Mouse (Mus musculus) stomach, embryonic 15.5 days (tissue): ENCODE results near the gene Nps. TPM values are rescaled to one million over a fixed set of nuclear protein-coding genes. Genes with fewer than 3 reads are reported as not detected.
"Not testable (repeated sequence)": the region's sequence is repeated elsewhere in the genome, so short reads cannot be mapped to it uniquely, and the experiment has no call there.

ENCODE experiments used
- ATAC-seq: fragments of 200-750 bp; cut with Nextera tagmentation; 2 replicates; pipeline ENCODE4 v1.8.0; 2017; ENCODE audit warnings: low read depth, moderate number of reproducible peaks, moderate TSS enrichment; ENCODE audit not compliant: insufficient read depth, low FRiP score
- H3K27ac ChIP-seq: fragments of 300-500 bp; sonication (generic); 2 replicates; pipeline ENCODE4 v1.5.1; 2015; ENCODE audit warnings: mild to moderate bottlenecking, inconsistent platforms
- H3K27me3 ChIP-seq: fragments of 300-500 bp; sonication (generic); replicated peaks from 2 replicates; pipeline ENCODE4 v1.6.1; 2015; ENCODE audit warnings: inconsistent platforms
- H3K36me3 ChIP-seq: fragments of 300-500 bp; sonication (generic); 2 replicates; pipeline ENCODE4 v1.6.1; 2015; ENCODE audit warnings: inconsistent platforms
- H3K4me1 ChIP-seq: fragments of 300-500 bp; sonication (generic); 2 replicates; pipeline ENCODE4 v1.6.1; 2015; ENCODE audit warnings: inconsistent platforms
- H3K4me2 ChIP-seq: fragments of 300-500 bp; sonication (generic); 2 replicates; pipeline ENCODE4 v1.6.1; 2015; ENCODE audit warnings: mild to moderate bottlenecking, inconsistent platforms
- H3K4me3 ChIP-seq: fragments of 300-500 bp; sonication (generic); replicated peaks from 2 replicates; pipeline ENCODE4 v1.5.1; 2015; ENCODE audit warnings: inconsistent platforms
- H3K9ac ChIP-seq: fragments of 300-500 bp; sonication (generic); 2 replicates; pipeline ENCODE4 v1.6.1; 2015; ENCODE audit warnings: inconsistent platforms
- H3K9me3 ChIP-seq: fragments of 300-500 bp; sonication (generic); 2 replicates; pipeline ENCODE4 v1.6.1; 2016; ENCODE audit warnings: inconsistent platforms
- WGBS: fragments of 180-500 bp; shearing (Covaris S2); methylation state at CpG from one replicate; pipeline ENCODE4 v1.1.7; 2015; 5-methylcytosine and 5-hydroxymethylcytosine counted together
- polyA plus RNA-seq: library from polyadenylated mRNA; unstranded; fragments of >200 nt; fragmentation: Nextera tagmentation; extraction: Ambion mirVana; gene quantifications from 2 replicates; pipeline ENCODE4 v1.2.1, GENCODE M21; 2015

Nps gene
- not detected in 2 replicates for polyA plus RNA-seq

- H3K9ac ChIP-seq, ATAC-seq, H3K4me1 ChIP-seq, H3K4me2 ChIP-seq, H3K27me3 ChIP-seq, H3K27ac ChIP-seq, H3K9me3 ChIP-seq, H3K4me3 ChIP-seq, H3K36me3 ChIP-seq: not testable (repeated sequence)
- WGBS = 85% methylated on average over 19 of the region's 19 CpGs
These were observed at the start of gene Nps for GRCm38 (mm10) chr7:135258053-135258753. TSS of gene Nps (plus strand) at chr7:135258703.

- Histone ChIP-seq H3K27ac (no peak overlapping the region), H3K36me3 (no peaks in the 10 kb centered on the region), H3K4me2 (no peak overlapping the region), H3K9me3 (no peaks in the 10 kb centered on the region), H3K27me3 (no peaks in the 10 kb centered on the region), H3K9ac (no peak overlapping the region), H3K4me3 (no peak overlapping the region), H3K4me1 (no peaks in the 10 kb centered on the region)
- 90% methylated on average over 6 of the region's 6 CpGs for WGBS
- ATAC-seq = no peak
These were observed 49.4 kb upstream of the Nps start for GRCm38 (mm10) chr7:135208947-135209567.

- Histone ChIP-seq H3K4me2 (no peak overlapping the region), H3K4me3 (no peak overlapping the region), H3K36me3 (no peaks in the 10 kb centered on the region), H3K4me1 (no peaks in the 10 kb centered on the region), H3K9ac (no peak overlapping the region), H3K27ac (no peak overlapping the region), H3K9me3 (no peaks in the 10 kb centered on the region), H3K27me3 (no peaks in the 10 kb centered on the region)
- no peak for ATAC-seq
These were observed 48.2 kb upstream of the Nps start for GRCm38 (mm10) chr7:135210296-135210695.

DNA sequence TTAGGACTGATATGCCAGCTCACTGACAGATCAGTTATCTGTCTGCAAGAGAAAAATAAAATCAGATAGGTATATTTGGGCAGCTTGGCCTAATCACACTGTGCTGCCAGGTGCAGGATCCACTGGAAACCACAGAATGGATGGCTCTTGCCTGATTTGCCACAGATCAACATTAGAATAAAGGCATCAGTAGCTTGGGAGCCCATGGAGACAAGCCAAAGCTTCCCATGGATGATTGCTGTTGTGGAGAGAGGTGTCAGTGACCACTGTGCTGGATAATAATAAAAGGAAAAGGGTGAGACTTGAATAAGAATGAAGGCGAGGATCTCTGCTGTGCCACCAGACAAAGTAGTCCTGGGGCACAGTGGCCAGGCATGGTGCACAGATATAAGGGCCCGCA lies 47.7 kb upstream of the Nps start:
- Histone ChIP-seq H3K9me3 (no peaks in the 10 kb centered on the region), H3K27me3 (no peaks in the 10 kb centered on the region), H3K27ac (no peak overlapping the region), H3K4me3 (no peak overlapping the region), H3K4me1 (no peaks in the 10 kb centered on the region), H3K9ac (no peak overlapping the region), H3K4me2 (no peak overlapping the region), H3K36me3 (no peaks in the 10 kb centered on the region)
- WGBS = 81% methylated on average over 2 of the region's 2 CpGs
- no peak for ATAC-seq

GRCm38 (mm10) chr7:135212505-135212904 lies 46.0 kb upstream of the Nps start:
- Histone ChIP-seq H3K4me1 (no peaks in the 10 kb centered on the region), H3K9ac (no peak overlapping the region), H3K27ac (no peak overlapping the region), H3K4me2 (no peak overlapping the region), H3K9me3 (no peaks in the 10 kb centered on the region), H3K36me3 (no peaks in the 10 kb centered on the region), H3K27me3 (no peaks in the 10 kb centered on the region), H3K4me3 (no peak overlapping the region)
- 33% methylated on average over 2 of the region's 2 CpGs for WGBS
- peak; percentile 22; the same call in 1 of the 2 replicates for ATAC-seq

- no peak for ATAC-seq
- 81% methylated on average over 2 of the region's 2 CpGs for WGBS
- no peak overlapping the region for H3K27ac ChIP-seq
- H3K9ac ChIP-seq = no peak overlapping the region
- H3K9me3 ChIP-seq = no peaks in the 10 kb centered on the region
- no peaks in the 10 kb centered on the region for H3K27me3 ChIP-seq
- no peak overlapping the region for H3K4me2 ChIP-seq
- H3K4me1 ChIP-seq = no peaks in the 10 kb centered on the region
- no peak overlapping the region for H3K4me3 ChIP-seq
- no peaks in the 10 kb centered on the region for H3K36me3 ChIP-seq
These were observed 37.0 kb upstream of the Nps start for GRCm38 (mm10) chr7:135221475-135221874.

DNA sequence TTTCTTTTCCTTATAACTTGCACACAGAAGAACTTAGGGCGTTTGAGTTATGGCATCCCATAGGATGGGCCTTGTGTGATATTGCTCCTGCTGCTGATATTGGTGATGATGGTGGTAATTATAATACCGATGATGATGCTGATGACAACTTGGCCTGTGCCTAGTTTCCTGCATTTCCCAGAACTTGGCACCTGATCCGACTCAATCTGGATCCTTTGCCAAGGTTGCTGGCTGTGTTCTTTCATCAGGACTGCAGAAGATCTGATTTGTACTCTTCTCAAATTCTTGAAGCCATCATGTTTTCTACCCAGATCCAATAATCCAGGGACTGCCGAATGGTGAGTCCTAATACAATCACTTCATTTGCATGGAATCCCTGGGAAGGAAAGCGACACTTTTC lies 32.5 kb upstream of the Nps start:
- Histone ChIP-seq H3K9me3 (no peaks in the 10 kb centered on the region), H3K27me3 (no peaks in the 10 kb centered on the region), H3K4me3 (no peak overlapping the region), H3K4me2 (no peak overlapping the region), H3K4me1 (no peaks in the 10 kb centered on the region), H3K9ac (no peak overlapping the region), H3K27ac (no peak overlapping the region), H3K36me3 (no peaks in the 10 kb centered on the region)
- 83% methylated on average over 5 of the region's 5 CpGs for WGBS
- no peak for ATAC-seq

DNA sequence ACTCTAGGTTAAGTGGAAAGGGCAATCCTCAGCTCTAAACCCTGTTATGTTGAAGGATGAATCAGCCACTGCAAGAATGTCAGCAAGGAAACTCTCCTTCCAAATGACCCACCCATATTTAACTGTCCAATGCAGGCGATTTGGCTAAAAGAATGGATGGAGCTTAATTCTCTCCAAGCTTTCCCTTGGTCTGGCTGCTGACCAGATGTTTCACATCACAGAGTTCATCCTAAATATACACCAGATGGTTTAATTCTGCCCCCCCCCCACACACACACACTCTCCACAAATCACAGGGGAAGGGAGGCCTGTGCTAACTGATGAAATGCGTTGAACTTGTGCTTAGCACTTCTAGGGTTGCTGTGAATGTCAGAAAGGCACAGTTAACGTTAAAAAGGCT lies 21.4 kb upstream of the Nps start:
- H3K9ac ChIP-seq = no peak overlapping the region
- no peaks in the 10 kb centered on the region for H3K36me3 ChIP-seq
- H3K4me3 ChIP-seq = no peak overlapping the region
- no peaks in the 10 kb centered on the region for H3K27me3 ChIP-seq
- 32% methylated on average over 3 of the region's 3 CpGs for WGBS
- H3K27ac ChIP-seq = no peak overlapping the region
- peak; percentile 66; the same call in 1 of the 2 replicates for ATAC-seq
- H3K4me1 ChIP-seq = peaks cover 10% of the 10 kb centered on the region; the same call in 1 of the 2 replicates
- H3K4me2 ChIP-seq = no peak overlapping the region
- no peaks in the 10 kb centered on the region for H3K9me3 ChIP-seq

- H3K4me2 ChIP-seq = no peak overlapping the region
These were observed 19.1 kb upstream of the Nps start for GRCm38 (mm10) chr7:135239441-135239840.

DNA sequence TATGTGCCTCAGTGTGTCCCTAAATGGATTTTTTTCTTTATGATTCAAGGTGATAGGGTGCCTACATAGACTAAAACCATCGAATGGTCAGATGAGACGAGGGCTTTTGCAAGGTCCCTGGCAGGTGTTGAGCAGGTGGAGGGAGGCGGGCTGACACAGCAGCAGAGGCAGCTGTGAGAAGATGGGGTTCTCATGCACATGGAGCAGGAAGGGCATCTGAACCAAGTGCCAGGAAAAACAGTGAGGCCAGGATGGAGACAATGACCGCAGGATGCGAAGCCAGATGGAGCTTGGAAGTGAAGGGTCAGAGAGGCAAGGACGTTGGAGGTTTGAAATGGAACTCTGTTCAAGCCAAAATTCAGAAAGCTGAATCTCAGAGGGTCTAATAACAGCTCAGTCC lies 18.5 kb upstream of the Nps start:
- Histone ChIP-seq H3K27ac (no peak overlapping the region), H3K36me3 (no peaks in the 10 kb centered on the region), H3K27me3 (no peaks in the 10 kb centered on the region), H3K4me3 (no peak overlapping the region), H3K9me3 (no peaks in the 10 kb centered on the region), H3K9ac (no peak overlapping the region), H3K4me2 (no peak overlapping the region), H3K4me1 (peaks cover 10% of the 10 kb centered on the region; the same call in 1 of the 2 replicates)
- ATAC-seq = no peak
- WGBS = 75% methylated on average over 6 of the region's 6 CpGs

More at GRCm38 (mm10) chr7:135239441-135239840, 19.1 kb upstream of the Nps start:
- 76% methylated on average over 4 of the region's 4 CpGs for WGBS
- Histone ChIP-seq H3K27ac (no peak overlapping the region), H3K27me3 (no peaks in the 10 kb centered on the region), H3K4me3 (no peak overlapping the region), H3K4me1 (peaks cover 10% of the 10 kb centered on the region; the same call in 1 of the 2 replicates), H3K36me3 (no peaks in the 10 kb centered on the region), H3K9ac (no peak overlapping the region), H3K9me3 (no peaks in the 10 kb centered on the region)
- no peak for ATAC-seq

GRCm38 (mm10) chr7:135240636-135241035 lies 17.9 kb upstream of the Nps start:
- Histone ChIP-seq H3K4me3 (no peak overlapping the region), H3K4me2 (no peak overlapping the region), H3K27me3 (no peaks in the 10 kb centered on the region), H3K36me3 (no peaks in the 10 kb centered on the region), H3K9me3 (no peaks in the 10 kb centered on the region), H3K4me1 (peaks cover 10% of the 10 kb centered on the region; the same call in 1 of the 2 replicates), H3K9ac (no peak overlapping the region), H3K27ac (no peak overlapping the region)
- ATAC-seq = no peak
- WGBS = 82% methylated on average over 2 of the region's 2 CpGs

DNA sequence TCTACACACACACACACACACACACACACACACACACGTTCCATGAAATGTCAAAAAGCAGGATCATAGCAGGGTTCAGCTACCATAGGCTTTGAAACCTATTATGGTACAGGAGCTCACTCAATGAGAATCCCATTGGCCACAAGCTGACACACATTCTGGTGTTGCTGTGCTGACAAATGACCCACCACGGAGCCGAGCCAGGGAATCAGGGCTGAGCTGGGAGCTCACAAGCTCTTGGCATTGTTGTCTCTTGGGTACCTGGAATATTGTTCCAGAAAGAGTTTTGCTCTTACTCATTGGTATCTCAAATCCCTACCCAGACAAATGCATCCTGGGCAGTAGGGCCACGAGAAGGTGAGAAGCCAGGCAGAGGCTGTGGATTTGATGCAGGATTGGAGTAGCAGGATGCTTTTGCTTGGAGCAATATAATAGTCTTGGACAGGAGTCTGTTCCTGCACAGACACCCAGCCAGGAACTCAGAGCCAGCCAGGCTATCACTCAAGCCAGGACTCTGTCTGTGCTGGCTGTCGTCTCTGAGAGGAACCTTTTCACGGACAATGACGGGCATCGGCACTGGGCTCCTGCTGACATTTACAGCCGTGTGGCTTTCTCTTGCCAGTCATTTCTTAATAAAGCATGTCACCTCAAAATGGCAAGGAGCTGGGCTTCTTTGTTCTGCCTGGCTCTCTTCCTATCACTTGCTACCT lies 14.2 kb upstream of the Nps start:
- Histone ChIP-seq H3K4me2 (no peak overlapping the region), H3K4me3 (no peak overlapping the region), H3K27ac (no peak overlapping the region), H3K36me3 (no peaks in the 10 kb centered on the region), H3K4me1 (no peaks in the 10 kb centered on the region), H3K9me3 (no peaks in the 10 kb centered on the region), H3K9ac (no peak overlapping the region), H3K27me3 (no peaks in the 10 kb centered on the region; the same call in 1 of the 2 replicates)
- ATAC-seq = no peak
- 82% methylated on average over 9 of the region's 9 CpGs for WGBS
